Mouse (Mus musculus): ENCODE measurements at regions not wholly inside any gene's neighbourhood (a gene's known extent, or its start where the extent isn't known, plus 50 kb on each side); places are given as distances from the start of the nearest gene placed in this dataset.

DNA sequence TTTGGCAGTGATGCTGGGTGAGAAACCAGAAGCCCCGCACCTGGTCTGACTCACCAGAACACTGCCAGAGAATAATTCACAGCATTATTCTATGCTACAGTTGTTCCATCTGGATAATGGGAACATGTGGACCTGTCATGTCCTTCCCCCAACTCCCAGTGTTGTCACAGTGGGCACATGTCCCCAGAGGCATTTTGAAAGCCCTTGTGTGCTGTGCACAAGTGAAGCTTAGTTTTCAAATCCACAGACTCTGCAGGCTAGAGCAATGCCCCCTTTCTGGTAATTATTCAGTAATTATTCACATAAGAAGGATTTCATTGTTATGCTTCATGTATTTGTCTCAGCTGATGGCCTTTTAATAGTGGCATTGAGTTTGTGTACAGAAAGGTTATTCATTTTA is 146.7 kb downstream of the Slc4a3 start:
- no peak for DNase-seq (ENCODE audit: low spot score)

DNA sequence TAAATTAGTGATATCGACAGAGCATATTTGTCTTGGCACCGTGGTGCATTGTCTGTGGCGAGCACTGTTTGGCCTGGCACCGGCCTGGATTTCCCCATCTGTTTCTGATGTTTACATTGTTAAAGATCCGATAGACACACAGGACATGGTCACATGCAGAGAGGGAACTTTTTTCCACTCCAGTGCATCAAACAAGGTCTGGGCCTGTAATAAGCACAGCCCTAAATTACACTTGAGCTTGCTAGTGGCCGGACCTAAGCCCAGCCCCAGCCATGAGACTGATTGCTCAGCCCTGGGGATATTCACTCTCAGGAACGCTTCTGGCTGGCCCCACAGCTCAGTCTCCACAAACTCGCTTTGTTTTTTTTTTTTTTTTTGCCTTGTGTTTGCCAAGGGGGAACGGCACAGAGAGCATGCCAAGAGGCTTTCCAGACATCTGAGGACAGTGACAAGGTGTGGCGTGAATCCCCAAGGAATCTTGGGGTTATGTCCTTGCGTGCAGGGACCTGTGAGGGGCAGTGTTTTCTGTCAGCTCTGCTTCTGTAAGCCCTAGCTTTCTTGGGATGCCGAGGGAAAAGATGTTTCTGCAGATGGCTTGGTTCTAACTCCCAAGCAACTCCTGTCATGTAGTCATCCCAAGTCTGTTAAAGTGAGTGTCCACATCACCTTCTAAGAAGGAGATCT is 147.3 kb downstream of the Slc4a3 start:
- no peak for DNase-seq (ENCODE audit: low spot score)

DNA sequence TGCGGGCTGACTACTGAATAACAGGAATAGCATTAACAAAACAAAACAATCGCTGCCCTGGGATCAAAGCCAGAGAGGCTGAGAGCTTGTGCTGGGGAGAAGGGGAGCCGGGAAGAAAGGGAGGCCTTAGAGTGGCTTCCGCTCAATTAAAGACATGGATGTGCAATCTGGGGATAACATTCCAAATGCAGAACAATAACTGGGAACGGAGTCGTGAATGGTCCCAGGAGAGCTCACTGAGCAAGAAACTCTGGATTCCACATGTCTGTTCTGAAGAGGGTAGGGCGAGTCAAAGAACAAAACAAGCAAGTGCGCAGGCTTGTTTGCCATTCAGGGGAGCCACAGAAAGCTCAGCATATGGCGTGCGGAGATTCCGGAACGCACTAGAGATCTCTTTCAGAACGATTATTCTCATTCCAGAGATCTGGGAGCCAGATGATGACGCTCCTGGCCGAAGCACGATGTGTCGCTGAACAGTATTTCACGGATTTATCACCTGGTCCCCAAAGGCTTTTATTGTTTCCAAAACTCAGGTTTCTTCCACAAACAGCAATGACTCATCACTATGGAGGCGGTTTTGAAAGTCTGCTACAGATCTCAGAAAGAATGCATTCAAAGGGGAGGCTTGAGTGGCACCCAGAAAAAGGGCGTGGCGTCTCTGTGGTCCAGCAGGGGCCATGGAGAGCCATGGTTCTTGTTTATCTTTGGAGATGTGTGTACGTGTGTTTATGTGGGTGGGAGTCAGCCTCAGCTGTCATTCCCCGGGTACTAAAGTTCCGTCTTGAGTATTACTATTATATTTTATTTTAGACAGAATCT is 159.0 kb downstream of the Slc4a3 start:
- DNase-seq (ENCODE audit: low spot score) = no peak

DNA sequence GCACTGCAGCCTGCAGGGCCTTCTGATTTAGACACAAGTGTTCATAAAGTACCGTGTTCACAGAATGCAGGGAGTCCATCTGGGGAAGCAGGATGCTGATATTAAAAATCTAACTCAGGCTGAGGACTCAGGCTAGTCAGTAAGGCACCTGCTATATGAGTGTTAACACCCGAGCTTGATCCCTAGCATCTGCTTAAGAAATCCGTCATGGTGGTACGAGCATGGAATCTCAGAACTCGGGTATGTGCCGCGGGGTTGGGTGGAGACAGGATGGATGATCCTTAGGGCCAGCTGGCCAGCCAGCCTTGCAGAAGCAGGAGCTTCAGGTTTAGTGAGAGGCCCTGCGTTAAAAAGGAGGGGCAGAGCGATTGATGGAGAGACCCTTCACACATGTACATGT is 160.1 kb downstream of the Slc4a3 start:
- no peak for DNase-seq (ENCODE audit: low spot score)

DNA sequence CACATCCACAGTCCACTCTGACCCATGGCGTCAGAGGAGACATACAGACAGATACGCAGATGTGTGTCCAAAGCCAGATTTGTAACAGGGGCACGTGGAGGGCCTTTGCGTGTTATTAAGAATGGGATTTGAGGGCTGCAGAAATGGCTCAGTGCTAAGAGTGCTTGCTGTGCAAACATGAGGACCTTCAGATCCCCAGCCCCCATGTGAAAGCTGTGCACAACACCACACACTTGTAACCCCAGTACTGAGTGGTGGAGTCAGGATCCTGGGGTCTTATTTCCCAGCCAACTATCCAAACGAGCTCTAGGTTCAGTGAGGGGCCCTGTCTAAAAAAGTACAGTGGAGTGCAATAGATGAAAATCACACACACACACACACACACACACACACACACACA is 177.4 kb downstream of the Slc4a3 start:
- DNase-seq (ENCODE audit: low spot score) = no peak

DNA sequence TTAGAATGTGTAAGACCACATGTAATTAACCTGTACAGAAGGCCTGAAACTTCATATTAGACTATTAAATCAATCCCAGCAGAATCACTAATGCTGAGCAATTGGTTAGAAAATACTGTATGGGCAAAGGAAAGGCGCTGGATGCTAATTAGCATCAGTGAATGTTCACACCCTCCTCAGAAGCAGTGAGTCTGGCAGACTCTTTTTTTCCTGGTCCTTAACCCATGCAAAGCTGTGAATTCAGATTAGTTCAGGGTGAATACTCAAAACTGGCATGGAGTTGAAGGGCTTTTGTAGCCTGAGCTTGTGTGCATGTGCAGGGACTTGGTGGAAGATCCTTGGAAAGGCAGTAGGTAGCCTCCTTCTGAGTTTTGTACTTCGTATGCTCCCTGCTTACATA is 179.3 kb downstream of the Slc4a3 start:
- DNase-seq (ENCODE audit: low spot score) = no peak

DNA sequence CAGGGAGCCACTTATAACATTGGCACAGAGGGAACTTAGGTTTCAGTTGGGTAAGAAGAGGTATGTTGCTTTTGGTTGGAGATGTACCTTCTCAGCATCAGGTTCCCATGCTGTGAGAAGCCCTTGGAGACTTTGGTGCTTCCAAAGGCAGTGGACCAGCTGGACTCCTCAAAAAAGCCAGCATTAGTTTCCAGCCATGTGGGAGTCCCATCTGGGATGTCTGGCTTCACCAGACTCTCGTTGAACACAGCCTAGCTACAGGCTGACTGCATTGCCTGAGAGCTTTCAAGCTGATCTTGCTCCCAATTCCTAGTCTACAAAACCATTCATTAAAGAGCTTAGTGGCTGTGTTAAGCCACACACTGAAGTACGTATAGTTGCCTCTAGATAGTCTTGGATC is 182.8 kb downstream of the Slc4a3 start:
- DNase-seq (ENCODE audit: low spot score) = no peak

DNA sequence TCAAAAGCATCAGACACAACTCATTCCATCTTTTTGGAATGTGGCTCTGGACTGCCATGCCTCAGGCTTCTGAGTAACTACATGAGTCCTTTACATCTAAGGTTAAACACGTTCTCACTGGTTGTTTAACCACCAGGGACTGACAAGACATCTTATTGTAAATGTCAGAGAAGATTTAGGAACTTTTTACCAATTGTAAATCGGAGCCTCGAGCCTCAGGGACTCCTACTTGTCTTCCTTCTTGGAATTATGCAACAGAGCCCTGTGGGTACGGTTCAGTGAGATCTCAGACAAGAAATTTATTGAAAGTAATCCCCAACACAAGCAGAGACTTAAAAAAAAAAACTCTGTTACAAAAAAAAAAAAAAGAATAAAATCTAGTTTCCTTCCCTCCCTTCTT is 187.7 kb downstream of the Slc4a3 start:
- no peak for DNase-seq (ENCODE audit: low spot score)

DNA sequence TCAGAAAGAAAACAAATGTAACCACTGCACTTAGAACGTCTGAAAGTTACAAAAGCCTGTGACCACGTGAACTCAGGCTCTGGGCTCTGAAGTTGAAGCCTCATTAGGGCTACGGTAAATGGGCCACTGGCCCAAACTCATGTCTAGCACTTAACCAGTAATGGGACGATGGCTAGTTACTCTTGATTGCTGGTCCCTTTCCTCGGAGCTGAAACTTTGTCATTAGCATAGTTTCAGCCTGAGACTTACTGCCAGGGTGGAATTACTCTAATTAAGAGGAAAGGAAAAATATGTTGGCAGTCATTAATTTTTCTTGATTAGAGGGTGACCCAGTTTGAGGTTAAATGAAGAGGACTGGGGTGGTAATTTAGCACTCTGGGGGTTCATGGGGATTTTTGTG is 192.6 kb downstream of the Slc4a3 start:
- no peak for DNase-seq (ENCODE audit: low spot score)

DNA sequence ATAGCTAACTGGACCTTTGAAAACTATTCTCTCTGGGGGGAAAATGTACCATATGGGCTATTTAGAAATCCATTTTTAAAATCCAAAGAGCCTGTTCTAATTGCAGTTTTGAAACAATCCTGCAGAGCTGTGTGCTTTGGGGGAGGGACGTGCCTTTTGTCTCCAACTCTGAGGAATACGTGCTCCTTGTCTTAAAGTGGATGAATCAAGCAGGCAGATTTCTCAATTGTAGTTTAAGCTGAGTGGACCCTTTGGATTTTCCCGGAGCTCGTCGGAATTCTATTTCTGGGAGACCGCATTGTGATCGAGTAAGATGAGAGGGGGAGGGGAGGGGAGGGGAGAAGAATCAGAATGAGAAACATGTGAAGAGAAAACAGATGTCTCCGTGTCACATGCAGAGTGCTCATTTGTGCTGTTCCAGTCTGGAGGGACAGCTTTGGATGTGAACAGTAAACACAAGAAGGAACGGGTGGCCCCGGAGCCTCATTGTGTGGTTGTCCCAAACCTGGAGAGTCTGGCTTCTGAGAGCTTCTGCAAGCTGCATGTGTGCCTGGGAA is 203.7 kb downstream of the Slc4a3 start:
- DNase-seq (ENCODE audit: low spot score) = no peak

DNA sequence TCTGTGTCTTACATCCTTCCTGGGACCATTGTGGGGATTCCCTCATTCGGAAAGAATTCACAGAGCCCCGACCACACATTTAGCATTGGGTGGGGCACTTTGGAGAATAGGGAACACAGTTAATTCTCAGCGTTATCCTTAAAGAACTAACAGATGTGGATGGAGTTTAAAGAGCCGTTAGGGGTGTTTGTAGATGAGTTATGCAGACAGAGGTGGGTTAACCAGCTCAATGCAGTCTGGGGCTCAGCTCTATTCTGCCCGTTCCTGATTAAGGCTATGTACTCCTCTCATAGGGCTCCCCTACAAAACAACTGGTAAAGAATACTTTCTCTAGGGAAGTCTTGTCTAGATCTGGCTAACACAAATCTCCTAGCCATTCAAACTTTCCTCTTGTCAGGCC is 226.1 kb downstream of the Slc4a3 start:
- no peak for DNase-seq (ENCODE audit: low spot score)

DNA sequence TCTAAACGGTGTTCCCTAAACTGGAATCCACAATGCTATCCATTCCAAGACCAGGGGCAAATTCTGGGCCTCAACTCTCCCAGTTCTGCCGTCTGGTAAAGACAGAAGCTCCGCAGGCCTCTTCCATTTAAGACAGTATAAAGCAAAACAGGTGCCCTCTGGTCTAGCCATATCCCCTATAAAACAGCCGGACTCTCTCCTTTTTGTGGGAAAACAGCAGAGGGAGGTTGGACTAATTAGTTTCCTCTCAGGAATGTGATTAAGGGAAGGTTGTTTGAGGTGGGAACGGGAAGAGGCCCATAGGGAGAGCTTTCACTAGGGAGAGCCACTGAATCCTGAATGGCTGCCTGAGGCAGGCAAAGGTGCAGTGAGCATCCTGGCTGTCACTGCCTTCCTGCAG is 226.9 kb downstream of the Slc4a3 start:
- no peak for DNase-seq (ENCODE audit: low spot score)

DNA sequence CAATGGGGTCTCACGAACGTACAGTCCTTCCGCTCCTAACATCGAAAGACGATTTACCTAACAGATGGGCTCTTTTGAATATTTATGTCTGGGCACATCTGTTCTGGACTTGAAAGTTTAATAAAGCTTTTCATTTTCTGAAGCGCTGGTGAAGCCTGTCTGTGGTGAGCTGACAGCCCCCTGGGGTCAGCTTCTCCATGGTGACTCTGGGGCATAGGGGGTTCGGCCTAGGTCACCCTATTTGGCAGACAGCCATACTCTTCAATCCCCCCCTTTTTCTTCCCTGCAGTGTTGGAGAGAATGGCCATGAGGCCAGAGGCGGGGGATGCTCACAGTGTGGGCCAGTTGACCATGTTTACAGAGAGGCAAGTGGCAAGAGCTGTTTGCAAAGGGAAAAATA is 232.8 kb downstream of the Slc4a3 start:
- no peak for DNase-seq (ENCODE audit: low spot score)

DNA sequence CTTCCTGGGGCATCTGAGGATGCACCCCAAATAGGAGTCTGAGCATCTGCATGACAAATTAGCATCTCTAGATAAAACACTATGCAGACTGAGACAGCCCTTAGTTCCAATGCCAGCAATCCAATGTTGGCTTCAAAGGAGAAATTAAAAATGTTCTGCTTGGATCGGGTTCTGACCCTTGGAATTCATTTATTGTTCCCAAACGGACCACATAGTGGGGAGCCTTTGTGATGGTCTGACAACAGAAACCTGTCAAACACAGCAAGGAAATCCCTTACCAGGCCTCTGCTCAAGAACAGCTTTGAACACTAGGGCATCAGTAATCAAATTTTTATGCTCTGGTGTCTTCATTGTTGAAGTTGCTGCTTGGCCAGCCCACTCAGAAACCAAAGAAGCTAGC is 237.1 kb downstream of the Slc4a3 start:
- DNase-seq (ENCODE audit: low spot score) = no peak

DNA sequence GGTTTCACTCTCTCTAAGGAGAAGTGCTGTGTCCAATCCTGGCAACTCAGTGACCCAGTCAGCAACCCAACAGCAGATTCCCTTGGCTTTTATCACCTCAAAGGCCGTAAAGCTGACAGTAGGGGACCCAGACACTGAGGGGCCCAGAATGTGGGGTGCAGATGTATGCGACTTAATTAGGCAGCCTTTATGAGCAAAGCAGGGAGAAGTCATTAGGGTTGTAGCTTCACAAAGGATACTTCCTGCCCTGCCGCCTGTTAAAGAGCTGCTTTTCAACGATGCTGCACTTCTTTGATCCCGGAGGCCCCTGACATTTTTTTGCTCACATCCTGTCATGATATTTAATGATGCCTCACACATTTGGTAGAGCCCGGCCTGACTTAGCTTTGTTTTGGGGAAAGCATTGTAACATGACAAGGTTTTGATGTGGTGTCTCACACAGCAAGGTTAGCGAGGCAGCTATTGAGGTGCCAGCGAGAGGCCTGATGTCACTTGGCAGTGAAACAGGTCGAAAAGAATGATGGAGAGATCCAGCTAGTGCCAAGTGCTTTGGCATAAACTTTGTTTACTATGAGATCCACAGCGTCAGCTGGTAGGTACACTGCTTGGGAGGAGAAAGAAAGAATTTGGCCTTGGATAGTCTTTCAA is 240.2 kb downstream of the Slc4a3 start:
- no peak for DNase-seq (ENCODE audit: low spot score)

DNA sequence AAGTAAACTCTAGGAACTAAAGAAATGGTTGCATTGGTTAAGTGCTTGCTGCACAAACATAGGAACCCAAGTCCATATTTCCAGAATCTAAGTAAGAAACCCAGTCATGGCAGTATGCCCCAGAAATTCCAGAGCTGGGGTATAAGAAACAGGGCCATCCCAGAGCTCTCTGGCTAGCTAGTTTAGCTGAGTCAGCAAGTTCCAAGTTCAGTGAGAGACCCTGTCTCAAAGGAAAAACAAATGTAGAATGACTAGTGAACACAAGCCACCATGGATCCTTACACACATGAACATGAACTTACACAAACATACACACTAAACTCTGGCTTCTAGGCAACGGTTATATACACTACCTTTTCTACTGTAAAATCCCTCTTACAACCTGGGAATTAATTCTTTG is 245.4 kb downstream of the Slc4a3 start:
- no peak for DNase-seq (ENCODE audit: low spot score)

DNA sequence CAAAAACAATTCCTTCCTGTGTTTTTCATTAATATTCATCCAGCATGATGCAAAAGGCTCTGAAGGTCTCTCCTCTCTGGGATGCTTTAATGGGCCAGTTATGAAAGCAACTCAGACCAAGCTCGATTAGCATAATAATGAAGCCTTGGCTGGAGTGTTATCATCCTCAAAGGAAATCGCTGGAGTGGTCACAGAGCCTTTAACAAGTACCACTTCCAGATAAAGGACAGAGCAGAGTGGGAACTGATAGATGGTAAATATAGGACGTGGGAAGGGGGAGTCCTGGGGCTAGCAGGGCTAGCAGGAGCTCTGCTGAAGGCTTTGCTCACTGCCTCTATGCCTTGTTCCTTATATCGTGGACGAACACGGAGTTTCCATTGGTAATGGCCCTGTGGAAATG is 251.7 kb downstream of the Slc4a3 start:
- no peak for DNase-seq (ENCODE audit: low spot score)

DNA sequence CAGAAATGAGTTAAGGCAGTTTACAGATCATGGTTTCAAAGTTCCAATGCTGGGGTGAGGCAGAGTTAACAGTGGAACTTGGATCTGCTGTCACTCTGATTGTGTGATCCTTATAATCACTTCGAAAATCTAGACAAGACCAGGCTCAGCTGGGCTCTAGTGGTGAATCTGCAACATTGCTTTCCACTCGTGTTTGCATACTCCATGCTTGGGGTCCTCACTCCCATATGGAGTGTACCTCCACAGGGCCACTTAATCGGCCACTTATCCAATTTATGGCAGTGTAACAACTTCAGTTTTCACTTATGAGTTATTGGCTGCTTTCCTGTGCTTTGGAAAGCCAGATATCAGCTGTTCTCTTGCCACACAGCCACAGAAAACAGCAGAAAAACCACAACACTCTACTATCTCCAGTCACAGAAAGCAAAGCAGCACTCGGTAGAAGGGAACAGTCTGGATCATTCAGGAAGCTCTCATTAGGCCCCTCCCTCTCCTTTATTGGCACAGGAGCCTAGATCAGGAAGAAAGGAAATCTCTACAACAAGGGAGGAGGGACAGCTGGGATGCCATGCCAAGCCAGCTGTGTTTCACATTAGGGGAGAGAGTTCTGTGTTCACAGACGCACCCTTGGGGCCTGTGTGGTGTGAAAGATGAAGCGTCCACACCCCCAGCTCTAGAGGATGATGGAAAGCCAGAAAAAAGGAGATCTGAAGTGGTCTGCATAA is 252.5 kb downstream of the Slc4a3 start:
- no peak for DNase-seq (ENCODE audit: low spot score)

DNA sequence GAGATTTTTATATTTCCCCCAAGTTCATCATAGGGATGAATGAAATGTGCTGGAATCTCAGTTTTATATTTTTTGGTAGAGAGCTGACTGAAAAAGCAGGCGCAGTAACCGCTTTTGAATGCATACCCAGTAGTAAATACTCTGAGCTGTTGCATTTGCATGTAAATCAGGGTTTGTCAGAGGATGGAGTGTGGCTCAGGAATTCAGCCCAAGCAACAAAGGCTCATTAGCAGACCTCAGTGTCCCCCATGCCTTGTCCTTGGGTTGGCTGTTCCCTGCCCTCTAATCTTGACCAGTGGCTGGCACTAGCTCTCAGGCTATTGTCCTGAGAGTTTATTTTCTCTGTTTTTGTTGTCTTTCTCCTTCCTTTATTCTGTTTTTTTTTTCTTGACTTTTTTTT is 258.4 kb downstream of the Slc4a3 start:
- DNase-seq (ENCODE audit: low spot score) = no peak

DNA sequence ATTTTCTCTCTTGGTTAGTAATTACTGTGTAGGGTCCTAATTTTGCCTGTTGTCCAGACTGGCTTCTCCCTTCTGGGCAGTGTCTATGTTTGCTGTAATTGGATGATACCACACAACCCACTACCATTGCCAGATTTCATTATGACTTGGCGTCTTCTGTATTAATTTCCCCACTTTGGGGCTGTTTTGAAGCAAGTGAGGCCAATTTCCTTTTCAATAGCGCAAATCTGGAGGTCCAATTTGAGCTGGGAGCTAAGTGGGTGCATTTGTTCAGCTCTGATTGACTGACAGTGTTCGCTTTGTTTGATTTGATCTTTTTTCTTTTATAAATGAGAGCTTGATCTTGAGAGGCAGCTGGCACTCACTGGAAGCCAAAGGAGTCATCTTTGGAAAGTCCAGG is 266.4 kb downstream of the Slc4a3 start:
- no peak for DNase-seq (ENCODE audit: low spot score)

DNA sequence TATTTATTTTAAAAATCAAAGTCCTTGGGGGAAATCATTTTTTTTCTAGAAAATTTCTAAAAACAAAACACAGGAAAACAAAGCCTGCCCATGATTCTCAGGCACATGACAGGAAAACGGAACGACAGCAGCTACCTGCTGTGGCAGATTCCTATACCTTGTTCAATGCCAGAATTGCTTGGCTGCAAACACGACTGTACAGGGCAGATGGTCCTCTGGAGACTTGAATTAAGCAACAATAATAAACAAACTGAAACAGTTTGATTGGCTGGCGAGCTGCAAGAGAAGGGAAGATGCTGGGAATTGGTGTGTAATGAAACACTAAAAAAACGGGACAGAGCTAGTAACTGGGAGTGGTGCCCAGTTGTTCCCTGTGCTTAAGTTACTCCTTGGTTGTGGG is 280.1 kb downstream of the Slc4a3 start:
- DNase-seq (ENCODE audit: low spot score) = no peak

DNA sequence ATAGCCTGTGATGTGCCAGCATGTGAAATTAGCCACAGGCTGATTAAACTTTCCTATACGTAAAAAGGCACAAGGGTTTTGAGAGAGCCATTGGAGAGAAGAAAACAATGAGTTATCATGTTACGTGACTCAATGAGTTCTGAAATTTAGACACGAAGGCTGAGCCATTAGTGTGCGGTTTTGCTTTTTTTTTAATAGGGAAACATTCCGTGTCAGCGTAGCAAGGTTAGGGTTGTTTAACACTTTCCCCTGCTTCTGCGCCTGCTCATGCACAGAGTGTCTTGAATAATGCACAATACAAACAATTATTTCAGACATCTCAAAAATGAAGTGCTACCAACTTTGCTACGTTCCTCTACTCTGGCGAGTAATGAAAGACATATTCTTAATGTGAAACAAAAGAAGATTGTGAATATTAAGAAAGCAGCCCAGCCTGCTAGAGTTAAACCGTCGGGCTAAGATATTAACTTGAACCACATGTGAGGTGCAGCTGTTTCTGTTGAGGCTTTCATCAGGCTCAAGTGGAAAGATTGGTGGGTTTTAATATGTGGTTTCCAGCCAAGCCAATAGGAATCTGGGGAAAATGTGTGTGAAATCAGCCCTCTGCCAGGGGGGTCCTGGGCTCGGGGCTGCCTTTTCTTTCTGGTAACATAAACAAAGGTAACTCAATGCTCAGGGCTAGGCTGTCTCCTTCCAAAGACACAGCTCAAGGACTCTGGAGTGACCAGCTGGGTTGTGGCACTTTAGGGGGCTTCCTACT is 287.2 kb downstream of the Slc4a3 start:
- no peak for DNase-seq (ENCODE audit: low spot score)
